Mouse (Mus musculus) liver, embryonic 13.5 days (tissue): ENCODE results near the gene Gsap. TPM values are rescaled to one million over a fixed set of nuclear protein-coding genes. Genes with fewer than 3 reads are reported as not detected.

ENCODE experiments used
- ATAC-seq: fragments of 200-750 bp; cut with Nextera tagmentation; 2 replicates; pipeline ENCODE4 v1.8.0; 2017; ENCODE audit warnings: low read depth, mild to moderate bottlenecking, moderate number of reproducible peaks, moderate library complexity
- DNase-seq: peaks from one replicate; pipeline ENCODE4 v3.0.0; 2022
- H3K27ac ChIP-seq: fragments of 300-500 bp; sonication (generic); 2 replicates; pipeline ENCODE4 v1.5.1; 2015; ENCODE audit warnings: moderate library complexity, mild to moderate bottlenecking, inconsistent platforms
- H3K27me3 ChIP-seq: fragments of 300-500 bp; sonication (generic); 2 replicates; pipeline ENCODE4 v1.6.1; 2015; ENCODE audit warnings: mild to moderate bottlenecking, inconsistent platforms
- H3K36me3 ChIP-seq: fragments of 300-500 bp; sonication (generic); 2 replicates; pipeline ENCODE4 v1.6.1; 2015; ENCODE audit warnings: mild to moderate bottlenecking, inconsistent platforms
- H3K4me1 ChIP-seq: fragments of 300-500 bp; sonication (generic); replicated peaks from 2 replicates; pipeline ENCODE4 v1.6.1; 2015; ENCODE audit warnings: inconsistent platforms
- H3K4me2 ChIP-seq: fragments of 300-500 bp; sonication (generic); 2 replicates; pipeline ENCODE4 v1.6.1; 2015; ENCODE audit warnings: inconsistent platforms, mild to moderate bottlenecking, moderate library complexity
- H3K4me3 ChIP-seq: fragments of 300-500 bp; sonication (generic); replicated peaks from 2 replicates; pipeline ENCODE4 v1.5.1; 2015; ENCODE audit warnings: mild to moderate bottlenecking, inconsistent platforms
- H3K9ac ChIP-seq: fragments of 300-500 bp; sonication (generic); 2 replicates; pipeline ENCODE4 v1.6.1; 2015; ENCODE audit warnings: mild to moderate bottlenecking, inconsistent platforms
- H3K9me3 ChIP-seq: fragments of 300-500 bp; sonication (generic); replicated peaks from 2 replicates; pipeline ENCODE4 v1.6.1; 2016; ENCODE audit warnings: inconsistent platforms
- WGBS: fragments of 180-500 bp; shearing (Covaris S2); methylation state at CpG from one replicate; pipeline ENCODE4 v1.1.7; 2015; ENCODE audit not compliant: insufficient replicate concordance; 5-methylcytosine and 5-hydroxymethylcytosine counted together
- polyA plus RNA-seq: library from polyadenylated mRNA; unstranded; fragments of >200 nt; fragmentation: Nextera tagmentation; extraction: Ambion mirVana; gene quantifications from 2 replicates; pipeline ENCODE4 v1.2.1, GENCODE M21; 2015

The Gsap gene
- polyA plus RNA-seq, 1 experiment from 2014 or later = 1.8 TPM

DNA sequence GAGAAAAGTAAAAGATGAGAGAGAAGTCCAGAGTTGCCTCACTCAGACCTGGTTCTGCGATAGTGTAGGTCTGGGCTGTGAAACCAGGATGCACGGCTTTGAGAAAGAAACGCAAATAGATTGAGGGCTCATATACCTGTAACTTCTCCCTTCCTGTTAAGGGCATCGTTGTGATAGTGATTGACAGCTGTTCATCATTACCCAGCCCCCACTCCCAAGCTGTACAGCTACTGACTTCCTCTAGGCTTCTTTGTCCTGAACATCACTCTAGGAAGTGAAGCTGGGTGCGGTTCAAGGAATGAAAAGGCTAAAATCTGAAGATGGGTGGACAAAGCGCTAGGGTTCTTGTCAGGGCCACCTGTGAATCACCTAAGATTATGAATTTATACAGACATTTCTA lies 46.8 kb downstream of the Gsap start:
- Histone ChIP-seq H3K36me3 (no peaks in the 10 kb centered on the region), H3K9me3 (no peaks in the 10 kb centered on the region), H3K4me1 (no peaks in the 10 kb centered on the region), H3K27me3 (no peaks in the 10 kb centered on the region), H3K4me2 (no peak overlapping the region), H3K27ac (no peak overlapping the region), H3K4me3 (no peak overlapping the region), H3K9ac (no peak overlapping the region)
- 78% methylated on average over 6 of the region's 6 CpGs for WGBS
- ATAC-seq = no peak
- DNase-seq = no peak

DNA sequence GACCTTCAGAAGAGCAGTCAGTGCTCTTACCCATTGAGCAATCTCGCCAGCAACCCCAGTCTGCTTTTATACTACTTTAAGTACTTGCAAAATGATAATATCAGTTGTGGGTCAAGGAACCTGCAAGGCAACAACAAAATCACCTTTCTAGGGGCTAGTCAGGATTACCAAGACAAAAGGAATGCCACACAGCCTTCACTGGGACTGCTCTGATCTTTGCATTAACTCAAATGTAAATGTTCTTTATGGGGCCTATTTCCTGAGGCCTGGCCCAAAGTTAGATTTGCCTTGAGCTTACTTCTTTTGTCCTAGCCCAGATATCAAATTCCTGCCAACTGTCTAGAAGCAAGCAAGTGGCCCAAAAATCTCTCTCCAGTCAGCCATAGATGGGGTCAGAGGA lies 58.5 kb downstream of the Gsap start:
- no peak for ATAC-seq
- no peak for DNase-seq
- no peak overlapping the region for H3K27ac ChIP-seq
- WGBS = 59% methylated on average over 1 of the region's 1 CpGs
- no peak overlapping the region for H3K4me3 ChIP-seq
- no peak overlapping the region for H3K9ac ChIP-seq
- H3K4me2 ChIP-seq = no peak overlapping the region
- H3K9me3 ChIP-seq = no peaks in the 10 kb centered on the region
- no peaks in the 10 kb centered on the region for H3K36me3 ChIP-seq
- H3K27me3 ChIP-seq = no peaks in the 10 kb centered on the region
- H3K4me1 ChIP-seq = no peaks in the 10 kb centered on the region

DNA sequence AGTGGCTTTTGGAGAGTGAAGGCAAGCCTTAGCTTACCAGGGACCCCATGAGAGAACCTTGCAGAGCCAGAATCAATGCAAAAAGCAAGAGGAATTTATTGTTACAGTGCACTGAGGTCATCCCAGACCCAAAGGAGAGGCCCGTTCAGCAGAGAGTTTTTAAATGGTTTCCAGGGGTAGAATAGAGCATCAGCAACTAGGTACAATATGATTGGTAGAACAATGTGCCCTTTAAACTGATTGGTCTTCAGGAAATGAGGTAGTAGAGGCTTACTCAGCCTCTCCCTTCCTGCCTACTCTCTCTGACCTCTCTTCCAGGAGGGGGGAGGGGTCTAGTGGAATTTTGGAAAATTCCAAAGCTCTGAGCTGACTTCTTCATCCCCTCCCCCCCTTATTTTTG lies 59.2 kb downstream of the Gsap start:
- Histone ChIP-seq H3K4me2 (no peak overlapping the region), H3K36me3 (no peaks in the 10 kb centered on the region), H3K9ac (no peak overlapping the region), H3K9me3 (no peaks in the 10 kb centered on the region), H3K27me3 (no peaks in the 10 kb centered on the region), H3K27ac (no peak overlapping the region), H3K4me3 (no peak overlapping the region), H3K4me1 (no peaks in the 10 kb centered on the region)
- ATAC-seq (no peak), DNase-seq (no peak)
- 72% methylated on average over 1 of the region's 1 CpGs for WGBS

DNA sequence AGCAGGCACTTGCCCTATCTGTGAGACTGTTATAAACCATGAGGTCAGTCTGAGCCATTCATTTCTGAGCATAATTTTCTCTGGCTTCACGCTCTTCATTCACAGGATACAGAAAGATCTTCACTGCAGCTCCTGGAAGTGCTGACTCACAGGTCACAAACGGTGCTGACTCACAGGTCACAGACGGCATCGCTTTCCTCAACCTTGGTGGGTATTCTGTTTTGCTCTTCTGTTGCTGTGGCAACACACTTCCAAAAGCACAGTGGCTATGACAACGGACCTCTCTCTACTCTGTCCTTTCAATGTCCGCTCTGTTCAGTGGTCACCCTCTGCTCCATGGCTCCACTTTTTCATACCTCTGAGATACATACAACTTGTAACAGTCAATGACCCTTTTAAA lies 60.7 kb downstream of the Gsap start:
- Histone ChIP-seq H3K4me3 (no peak overlapping the region), H3K27me3 (no peaks in the 10 kb centered on the region), H3K9ac (no peak overlapping the region), H3K4me2 (no peak overlapping the region), H3K9me3 (no peaks in the 10 kb centered on the region), H3K4me1 (no peaks in the 10 kb centered on the region), H3K36me3 (no peaks in the 10 kb centered on the region), H3K27ac (no peak overlapping the region)
- no peak for ATAC-seq
- 56% methylated on average over 6 of the region's 6 CpGs for WGBS
- DNase-seq = no peak

DNA sequence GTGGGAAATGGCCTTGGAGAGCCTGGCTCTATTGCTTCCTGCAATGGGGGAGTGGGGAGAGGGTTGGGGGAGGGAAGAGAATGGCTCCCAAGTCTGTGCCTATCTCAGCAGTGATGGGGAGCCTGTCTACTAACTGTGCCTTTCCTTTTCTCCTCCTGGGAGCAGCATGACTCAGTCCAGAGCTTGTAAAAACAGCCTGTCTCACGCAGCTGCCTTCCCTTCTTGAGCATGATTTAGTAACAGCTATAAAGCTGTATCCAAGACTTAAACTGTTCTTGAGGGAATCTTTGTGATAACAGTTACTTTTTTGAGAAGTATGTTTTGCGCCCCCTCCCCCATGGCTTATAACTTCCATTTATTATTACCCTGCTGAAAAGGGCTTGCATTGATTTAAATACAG lies 61.9 kb downstream of the Gsap start:
- Histone ChIP-seq H3K4me2 (no peak overlapping the region), H3K4me3 (no peak overlapping the region), H3K27ac (no peak overlapping the region), H3K36me3 (no peaks in the 10 kb centered on the region), H3K27me3 (no peaks in the 10 kb centered on the region), H3K4me1 (no peaks in the 10 kb centered on the region), H3K9me3 (no peaks in the 10 kb centered on the region), H3K9ac (no peak overlapping the region)
- ATAC-seq = no peak
- no peak for DNase-seq
- WGBS = 52% methylated on average over 2 of the region's 2 CpGs

DNA sequence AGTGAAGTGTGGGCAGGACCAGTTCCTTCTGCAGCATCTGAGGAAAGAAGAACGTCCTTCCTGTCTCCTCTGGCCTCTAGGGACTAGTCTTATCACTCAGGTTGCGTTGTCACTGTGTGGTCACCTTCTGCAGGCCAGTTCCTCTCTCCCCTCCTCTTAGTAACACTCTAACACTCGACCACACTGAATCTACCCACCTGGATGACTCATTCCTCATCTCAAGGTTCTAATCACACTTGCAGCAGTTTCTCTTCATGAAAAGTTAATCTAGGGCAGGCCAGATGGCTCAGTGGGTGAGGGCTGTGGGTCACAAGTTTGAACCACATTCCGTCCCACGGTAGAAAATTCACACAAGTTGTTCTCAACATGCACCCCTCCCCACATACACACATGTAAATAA lies 62.8 kb downstream of the Gsap start:
- H3K4me3 ChIP-seq = no peak overlapping the region
- H3K9me3 ChIP-seq = no peaks in the 10 kb centered on the region
- ATAC-seq = no peak
- no peaks in the 10 kb centered on the region for H3K36me3 ChIP-seq
- no peak overlapping the region for H3K9ac ChIP-seq
- no peak overlapping the region for H3K4me2 ChIP-seq
- WGBS = 20% methylated on average over 5 of the region's 5 CpGs
- H3K27ac ChIP-seq = no peak overlapping the region
- no peaks in the 10 kb centered on the region for H3K4me1 ChIP-seq
- H3K27me3 ChIP-seq = no peaks in the 10 kb centered on the region
- no peak for DNase-seq

DNA sequence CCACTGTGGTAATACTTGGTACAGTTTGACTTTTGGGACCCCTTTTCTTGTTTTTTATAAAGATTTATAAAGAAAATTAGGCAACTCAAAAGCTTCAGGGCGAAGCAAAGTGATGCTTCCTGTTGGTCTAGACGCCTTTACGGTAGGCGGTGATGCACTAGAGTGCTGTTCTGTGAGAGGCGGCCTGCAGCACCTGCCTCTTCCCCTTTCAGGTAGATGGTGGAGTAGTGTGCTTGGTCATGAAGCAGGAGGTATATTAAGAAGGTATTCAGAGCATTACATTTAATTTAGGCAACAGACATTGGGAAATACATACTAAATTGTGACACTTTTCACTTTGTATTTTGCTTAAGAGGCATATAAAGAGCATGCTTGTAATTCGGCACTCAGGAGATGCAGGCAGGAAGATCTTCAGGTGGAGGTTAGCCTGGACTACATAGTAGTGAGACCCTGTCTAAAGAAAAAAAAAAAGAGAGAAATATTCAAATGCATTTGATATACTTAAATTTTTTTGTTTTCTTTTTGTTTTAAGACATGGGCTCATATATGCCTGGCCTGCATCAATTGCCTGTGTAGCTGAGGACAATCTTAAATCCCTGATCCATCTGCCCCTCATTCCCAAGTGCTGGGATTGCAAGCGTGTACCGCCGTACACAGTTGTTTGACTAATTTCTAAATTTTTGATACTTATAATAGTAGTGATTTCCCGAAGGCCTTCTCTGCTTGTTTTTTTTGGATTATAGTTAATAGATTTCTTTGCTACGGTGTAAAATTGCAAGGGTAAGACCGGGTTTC lies 68.9 kb downstream of the Gsap start:
- WGBS = 57% methylated on average over 12 of the region's 12 CpGs
- no peak for DNase-seq
- no peak for ATAC-seq
- Histone ChIP-seq H3K4me1 (no peaks in the 10 kb centered on the region), H3K27me3 (no peaks in the 10 kb centered on the region), H3K9me3 (no peaks in the 10 kb centered on the region), H3K9ac (no peak overlapping the region), H3K4me2 (no peak overlapping the region), H3K4me3 (no peak overlapping the region), H3K36me3 (no peaks in the 10 kb centered on the region), H3K27ac (no peak overlapping the region; the same call in 1 of the 2 replicates)

DNA sequence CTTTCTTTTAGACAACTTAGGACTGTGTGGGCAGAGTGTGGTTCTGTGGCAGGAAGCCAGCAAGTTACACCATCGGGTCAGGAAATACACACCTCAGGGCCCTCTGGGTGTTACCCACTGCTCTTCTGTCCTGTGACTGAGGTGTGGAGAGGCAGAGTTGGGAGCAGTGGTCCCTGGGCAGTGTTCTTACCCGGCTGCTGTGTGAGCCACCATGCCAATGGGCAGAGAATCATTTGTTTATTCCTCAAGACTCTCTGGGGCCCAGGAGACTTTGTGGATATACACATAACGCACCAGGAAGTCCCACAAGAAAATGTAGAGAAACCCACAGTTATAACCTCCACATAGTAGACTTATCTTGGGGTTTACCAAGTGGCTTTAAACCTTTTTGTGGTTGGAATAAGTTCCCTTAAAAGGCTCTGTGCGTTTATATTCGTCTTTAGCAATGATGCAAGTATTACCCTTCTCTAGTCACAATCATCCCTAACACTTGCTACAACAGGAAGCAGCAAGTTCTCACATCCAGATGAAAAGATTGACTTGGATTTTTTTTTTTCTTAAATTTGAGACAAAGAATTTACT lies 69.6 kb downstream of the Gsap start:
- Histone ChIP-seq H3K9ac (no peak overlapping the region), H3K27ac (peak overlapping the region; percentile 18; the same call in 1 of the 2 replicates), H3K9me3 (no peaks in the 10 kb centered on the region), H3K27me3 (no peaks in the 10 kb centered on the region), H3K4me3 (no peak overlapping the region), H3K36me3 (no peaks in the 10 kb centered on the region), H3K4me2 (no peak overlapping the region), H3K4me1 (no peaks in the 10 kb centered on the region)
- ATAC-seq (no peak), DNase-seq (no peak)
- WGBS = 27% methylated on average over 5 of the region's 5 CpGs

DNA sequence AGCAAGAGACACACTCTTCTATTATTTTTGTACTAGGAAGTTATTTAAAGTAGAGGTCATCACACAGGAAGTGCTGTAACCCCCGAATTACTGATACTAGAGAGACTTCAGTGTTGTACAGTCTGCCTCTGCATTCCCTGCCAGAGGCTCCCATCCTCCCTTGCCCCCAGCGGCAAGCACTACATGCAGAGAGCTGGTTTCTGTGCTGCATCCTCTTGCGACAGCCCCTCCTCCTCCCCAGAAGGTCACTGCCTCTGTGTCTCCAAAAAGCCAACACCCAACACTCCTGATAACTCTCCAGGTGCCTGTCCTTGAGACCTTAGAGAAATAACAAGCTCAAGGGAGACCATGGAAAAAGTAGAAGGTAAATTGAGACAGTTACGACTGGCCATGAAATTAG lies 71.1 kb downstream of the Gsap start:
- Histone ChIP-seq H3K27ac (no peak overlapping the region), H3K4me3 (no peak overlapping the region), H3K9me3 (no peaks in the 10 kb centered on the region), H3K9ac (no peak overlapping the region), H3K4me2 (no peak overlapping the region), H3K4me1 (no peaks in the 10 kb centered on the region), H3K27me3 (no peaks in the 10 kb centered on the region), H3K36me3 (no peaks in the 10 kb centered on the region)
- WGBS = 27% methylated on average over 4 of the region's 4 CpGs
- no peak for ATAC-seq
- DNase-seq = no peak

DNA sequence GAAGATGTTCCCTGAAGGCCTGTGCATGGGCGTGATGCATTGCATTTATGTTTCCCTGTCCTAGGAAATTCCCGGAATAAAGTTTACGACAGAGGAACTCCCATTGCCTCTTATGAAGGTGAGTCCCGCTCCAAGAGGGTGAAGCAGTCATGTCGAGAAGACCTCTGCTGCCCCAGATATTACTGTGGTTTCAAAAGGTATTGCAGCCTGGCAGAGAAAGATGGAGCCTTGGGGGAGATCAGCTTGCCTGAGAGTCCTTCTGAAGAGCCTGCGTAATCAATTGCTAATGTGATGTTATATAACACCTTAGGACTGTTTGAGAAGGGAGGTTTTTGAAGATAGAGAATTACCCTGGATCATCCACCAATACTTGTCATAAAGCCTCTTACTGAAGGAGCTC lies 71.8 kb downstream of the Gsap start:
- no peak overlapping the region for H3K27ac ChIP-seq
- DNase-seq (no peak), ATAC-seq (no peak)
- no peak overlapping the region for H3K4me3 ChIP-seq
- no peaks in the 10 kb centered on the region for H3K36me3 ChIP-seq
- no peaks in the 10 kb centered on the region for H3K4me1 ChIP-seq
- WGBS = 54% methylated on average over 6 of the region's 6 CpGs
- H3K27me3 ChIP-seq = no peaks in the 10 kb centered on the region
- no peak overlapping the region for H3K4me2 ChIP-seq
- H3K9ac ChIP-seq = no peak overlapping the region
- H3K9me3 ChIP-seq = no peaks in the 10 kb centered on the region

DNA sequence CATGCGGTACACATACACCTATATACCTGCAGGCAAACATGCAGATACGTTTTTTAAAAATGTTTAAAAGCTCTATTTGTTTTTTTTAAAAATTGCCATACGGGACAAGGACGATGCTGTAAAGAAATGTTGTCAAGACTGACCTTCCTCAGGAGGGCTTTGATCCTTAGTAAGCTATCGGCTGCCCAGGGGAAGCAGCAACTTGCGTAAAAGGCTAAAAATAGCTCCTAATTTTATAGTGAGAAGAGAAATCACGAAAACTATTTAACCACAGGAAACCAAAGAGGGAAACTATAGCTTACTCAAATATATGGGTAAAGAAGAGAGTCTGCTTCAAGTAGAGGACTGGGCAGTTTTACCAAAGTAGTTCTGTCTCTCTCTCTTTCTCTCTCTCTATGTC lies 74.7 kb downstream of the Gsap start:
- no peaks in the 10 kb centered on the region for H3K27me3 ChIP-seq
- H3K4me1 ChIP-seq = no peaks in the 10 kb centered on the region
- H3K4me3 ChIP-seq = no peak overlapping the region
- no peak for DNase-seq
- H3K4me2 ChIP-seq = no peak overlapping the region
- H3K36me3 ChIP-seq = no peaks in the 10 kb centered on the region
- H3K27ac ChIP-seq = no peak overlapping the region
- ATAC-seq = no peak
- 45% methylated on average over 7 of the region's 7 CpGs for WGBS
- H3K9ac ChIP-seq = no peak overlapping the region
- H3K9me3 ChIP-seq = no peaks in the 10 kb centered on the region

DNA sequence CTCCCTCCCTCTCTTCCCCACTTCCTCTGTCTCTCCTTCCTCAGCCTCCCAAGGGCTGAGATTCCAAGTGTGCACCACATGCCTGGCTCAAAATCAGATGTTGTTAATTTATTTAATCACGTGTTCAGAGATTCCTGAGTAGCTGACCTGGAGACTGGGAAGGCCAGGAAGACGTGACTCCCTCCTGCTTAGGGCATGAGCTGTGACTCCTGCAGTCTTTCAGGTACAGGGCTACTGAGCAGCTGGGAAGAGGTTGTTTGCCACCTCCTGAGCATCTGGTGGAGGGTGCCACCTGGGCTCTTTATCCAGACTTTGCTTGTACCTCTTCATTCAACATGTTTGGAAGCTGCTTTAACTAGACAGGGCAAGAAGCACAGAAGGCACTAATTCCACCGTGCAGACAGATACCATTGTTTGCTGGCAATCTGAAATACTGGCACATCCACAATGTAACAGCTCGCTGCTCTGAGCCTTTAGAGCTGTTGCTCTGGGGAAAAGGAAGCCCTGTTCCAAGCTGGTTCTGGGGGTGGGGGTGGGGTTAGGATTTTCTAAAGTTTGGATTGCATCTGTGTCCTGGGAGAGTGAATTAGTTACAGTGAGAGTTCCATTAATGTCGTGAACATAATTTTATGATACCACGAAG lies 75.3 kb downstream of the Gsap start:
- Histone ChIP-seq H3K9me3 (no peaks in the 10 kb centered on the region), H3K27me3 (no peaks in the 10 kb centered on the region), H3K4me1 (no peaks in the 10 kb centered on the region), H3K4me2 (no peak overlapping the region), H3K27ac (no peak overlapping the region), H3K36me3 (no peaks in the 10 kb centered on the region), H3K4me3 (no peak overlapping the region), H3K9ac (no peak overlapping the region)
- no peak for ATAC-seq
- 52% methylated on average over 6 of the region's 6 CpGs for WGBS
- no peak for DNase-seq
